Mouse (Mus musculus): ENCODE results near the gene Tspan1.

Gene Tspan1

GRCm38 (mm10) chr4:116125803-116126386 lies 41.5 kb downstream of the Tspan1 start:
- no peak for DNase-seq (ENCODE audit: low spot score in 2 of 2)

- DNase-seq (ENCODE audit: low spot score in 2 of 2) = peak; percentile 72 to 75
Observed at GRCm38 (mm10) chr4:116123602-116124519, 43.5 kb downstream of the Tspan1 start, which contains the start of the genes Rad54l and Pomgnt1. Gene Rad54l, minus strand, starts transcription at chr4:116123690. Gene Pomgnt1, plus strand, starts transcription at chr4:116123840.

GRCm38 (mm10) chr4:116122762-116123161 lies 44.6 kb downstream of the Tspan1 start:
- no peak for DNase-seq (ENCODE audit: low spot score in 2 of 2)
